Comparison of ENCODE assay signal across 8 mouse cellular contexts in genomic region chr11:61023416-61024200, GRCm38 (mm10). TPM values are rescaled to one million over a fixed set of nuclear protein-coding genes. Genes with fewer than 3 reads are reported as not detected.
DNase-seq lines count a peak whose midpoint lies in the region; ATAC-seq and TF ChIP-seq lines count a peak whose summit lies in the region.
"Had no signal": no experiment of that assay in that cellular context is flagged by ENCODE, and none has a peak within 500 bp of the region (broad histone marks: within the 10 kb centered on the region; RNA-seq: fewer than 3 reads in every experiment).

No protein-coding gene starts in this region.

- peak overlapping the region; percentile 88 for H3K4me2 ChIP-seq in lung, embryonic 16.5 days (ENCODE audit: low read depth, low read length)
- H3K4me2 ChIP-seq in lung, postnatal 0 days (replicated peaks; ENCODE audit: low read depth, low read length) = no peak overlapping the region
- peak overlapping the region; percentile 100 for H3K4me2 ChIP-seq in embryonic facial prominence, embryonic 13.5 days
- peak overlapping the region; percentile 91; the same call in 1 of the 2 replicates for H3K4me2 ChIP-seq in intestine, embryonic 16.5 days (ENCODE audit: low read depth, low read length)
- H3K4me2 ChIP-seq in stomach, postnatal 0 days (replicated peaks; ENCODE audit: low read depth) = peak overlapping the region; percentile 70

- no peak for TF ChIP-seq CTCF in lung, postnatal 0 days (IDR thresholded peaks at IDR 0.05)
- TF ChIP-seq CTCF in stomach, postnatal 0 days (IDR thresholded peaks at IDR 0.05; ENCODE audit: low read depth) = no peak

- H3K27ac ChIP-seq in lung, embryonic 16.5 days (ENCODE audit: low read length) = no peak overlapping the region
- no peak overlapping the region for H3K27ac ChIP-seq in lung, postnatal 0 days (ENCODE audit: low read length)
- H3K27ac ChIP-seq in embryonic facial prominence, embryonic 13.5 days = no peak overlapping the region
- H3K27ac ChIP-seq in intestine, embryonic 16.5 days (ENCODE audit: low read length) = no peak overlapping the region
- no peak overlapping the region for H3K27ac ChIP-seq in stomach, postnatal 0 days (replicated peaks)

- ATAC-seq in lung, embryonic 16.5 days (ENCODE audit: low read depth) = no peak
- no peak for ATAC-seq in lung, postnatal 0 days
- ATAC-seq in embryonic facial prominence, embryonic 13.5 days (ENCODE audit: insufficient number of reproducible peaks, insufficient read depth, low FRiP score, low TSS enrichment, low read depth) = no peak
- no peak for ATAC-seq in intestine, embryonic 16.5 days
- ATAC-seq in stomach, postnatal 0 days (ENCODE audit: low FRiP score, low TSS enrichment) = no peak

- 46% methylated on average over 9 of the region's 9 CpGs for WGBS in lung, embryonic 16.5 days
- WGBS in lung, postnatal 0 days = 56% methylated on average over 9 of the region's 9 CpGs
- WGBS in embryonic facial prominence, embryonic 13.5 days = 56% methylated on average over 9 of the region's 9 CpGs
- WGBS in intestine, embryonic 16.5 days = 51% methylated on average over 9 of the region's 9 CpGs
- 49% methylated on average over 9 of the region's 9 CpGs for WGBS in stomach, postnatal 0 days

- H3K4me3 ChIP-seq in lung, embryonic 16.5 days (ENCODE audit: low read length) = peak overlapping the region; percentile 56; the same call in 1 of the 2 replicates
- no peak overlapping the region for H3K4me3 ChIP-seq in lung, postnatal 0 days (ENCODE audit: low read depth, low read length)
- peak overlapping the region; percentile 62; the same call in 1 of the 2 replicates for H3K4me3 ChIP-seq in embryonic facial prominence, embryonic 13.5 days
- H3K4me3 ChIP-seq in intestine, embryonic 16.5 days (ENCODE audit: low read length) = peak overlapping the region; percentile 54
- no peak overlapping the region for H3K4me3 ChIP-seq in stomach, postnatal 0 days (ENCODE audit: low read depth, low read length)

- H3K36me3 ChIP-seq in lung, embryonic 16.5 days (ENCODE audit: control insufficient read depth, insufficient read depth, low read length) = no peaks in the 10 kb centered on the region
- no peaks in the 10 kb centered on the region for H3K36me3 ChIP-seq in lung, postnatal 0 days (ENCODE audit: insufficient read depth, low read length)
- no peaks in the 10 kb centered on the region for H3K36me3 ChIP-seq in embryonic facial prominence, embryonic 13.5 days
- H3K36me3 ChIP-seq in intestine, embryonic 16.5 days (ENCODE audit: control insufficient read depth, insufficient read depth, low read length) = no peaks in the 10 kb centered on the region
- H3K36me3 ChIP-seq in stomach, postnatal 0 days (ENCODE audit: control insufficient read depth, insufficient read depth, low read length) = no peaks in the 10 kb centered on the region

- H3K4me1 ChIP-seq in lung, embryonic 16.5 days (replicated peaks; ENCODE audit: control insufficient read depth, insufficient read depth, low read length) = peaks cover 9% of the 10 kb centered on the region; the same call in 1 of the 2 replicates
- no peaks in the 10 kb centered on the region for H3K4me1 ChIP-seq in lung, postnatal 0 days (ENCODE audit: insufficient read depth, low read depth, low read length)
- H3K4me1 ChIP-seq in embryonic facial prominence, embryonic 13.5 days = peaks cover 26% of the 10 kb centered on the region
- H3K4me1 ChIP-seq in intestine, embryonic 16.5 days (ENCODE audit: control insufficient read depth, insufficient read depth, low read length) = peaks cover 7% of the 10 kb centered on the region; the same call in 1 of the 2 replicates
- no peaks in the 10 kb centered on the region; the same call in 1 of the 2 replicates for H3K4me1 ChIP-seq in stomach, postnatal 0 days (replicated peaks; ENCODE audit: control insufficient read depth, insufficient read depth)

- no peak for TF ChIP-seq EP300 in lung, postnatal 0 days (IDR thresholded peaks at IDR 0.05)
- TF ChIP-seq EP300 in stomach, postnatal 0 days (optimal IDR thresholded peaks at IDR 0.05) = no peak

- no peak for DNase-seq in lung, postnatal 0 days (ENCODE audit: low spot score)
- no peak for DNase-seq in stomach, postnatal 0 days (ENCODE audit: low spot score)
- DNase-seq in B cell, adult 2 months = no peak
- no peak for DNase-seq in thymus, postnatal 4 days

- peaks cover 50% of the 10 kb centered on the region for H3K27me3 ChIP-seq in lung, embryonic 16.5 days (ENCODE audit: control insufficient read depth, insufficient read depth, low read depth, low read length)
- H3K27me3 ChIP-seq in lung, postnatal 0 days (replicated peaks; ENCODE audit: insufficient read depth, low read length) = peaks cover 39% of the 10 kb centered on the region
- peaks cover 84% of the 10 kb centered on the region for H3K27me3 ChIP-seq in embryonic facial prominence, embryonic 13.5 days
- H3K27me3 ChIP-seq in intestine, embryonic 16.5 days (replicated peaks; ENCODE audit: control insufficient read depth, insufficient read depth, low read length) = peaks cover 51% of the 10 kb centered on the region
- peaks cover 21% of the 10 kb centered on the region; the same call in 1 of the 2 replicates for H3K27me3 ChIP-seq in stomach, postnatal 0 days (ENCODE audit: control insufficient read depth, insufficient read depth, low read length)

- no peak overlapping the region for H3K9ac ChIP-seq in lung, embryonic 16.5 days (ENCODE audit: low read length)
- H3K9ac ChIP-seq in lung, postnatal 0 days (replicated peaks; ENCODE audit: low read depth) = no peak overlapping the region
- no peak overlapping the region for H3K9ac ChIP-seq in embryonic facial prominence, embryonic 13.5 days
- no peak overlapping the region for H3K9ac ChIP-seq in intestine, embryonic 16.5 days (ENCODE audit: low read depth, low read length)
- H3K9ac ChIP-seq in stomach, postnatal 0 days (ENCODE audit: low read length) = no peak overlapping the region

- H3K9me3 ChIP-seq in lung, embryonic 16.5 days (ENCODE audit: control insufficient read depth, low read length) = no peaks in the 10 kb centered on the region
- no peaks in the 10 kb centered on the region for H3K9me3 ChIP-seq in lung, postnatal 0 days (ENCODE audit: low read length)
- H3K9me3 ChIP-seq in embryonic facial prominence, embryonic 13.5 days = no peaks in the 10 kb centered on the region
- H3K9me3 ChIP-seq in intestine, embryonic 16.5 days (ENCODE audit: control insufficient read depth, low read length) = no peaks in the 10 kb centered on the region
- H3K9me3 ChIP-seq in stomach, postnatal 0 days (ENCODE audit: control insufficient read depth, low read length) = no peaks in the 10 kb centered on the region

RNA-seq across cellular contexts. Expression of gene Kcnj12, which starts 1.2 kb away (rescaled TPM):
- polyA plus RNA-seq in lung, embryonic 16.5 days (2015; fragmentation: Nextera tagmentation; extraction: Ambion mirVana) = 0.41 and 0.67 TPM in 2 replicates
- 0.33 and 0.61 TPM in 2 replicates for polyA plus RNA-seq in lung, postnatal 0 days (2015; fragmentation: Nextera tagmentation; extraction: Ambion mirVana)
- 0.20 and 0.21 TPM in 2 replicates for polyA plus RNA-seq in embryonic facial prominence, embryonic 13.5 days (2015; fragmentation: Nextera tagmentation; extraction: Ambion mirVana)
- 0.71 and 1.1 TPM in 2 replicates for polyA plus RNA-seq in intestine, embryonic 16.5 days (2015; fragmentation: Nextera tagmentation; extraction: Ambion mirVana)
- 0.59 and 0.77 TPM in 2 replicates for polyA plus RNA-seq in stomach, postnatal 0 days (2015; fragmentation: Nextera tagmentation; extraction: Ambion mirVana)
- polyA plus RNA-seq: liver, adult 2 months had no signal

Comparison
In these comparisons a context has a peak if more than half of its experiments do, and no peak if none do; other contexts are left out.
1. H3K4me3 ChIP-seq: peak in lung, embryonic 16.5 days (single experiment), embryonic facial prominence, embryonic 13.5 days (single experiment) and intestine, embryonic 16.5 days (single experiment); none in lung, postnatal 0 days (single experiment) and stomach, postnatal 0 days (single experiment).